Mouse (Mus musculus) spleen, postnatal 10 days (tissue): ENCODE data around the gene Tma7.

Experiments used
- DNase-seq, 2 experiments: peaks; one replicate each; pipeline ENCODE4 v3.0.0; 2021 to 2022; ENCODE audit warnings: low spot score in 2 of 2

Tma7 gene

GRCm38 (mm10) chr9:109103250-109103649 lies 20.9 kb upstream of the Tma7 start:
- DNase-seq: no peak

- DNase-seq: no peak
These were observed 20.2 kb upstream of the Tma7 start for GRCm38 (mm10) chr9:109102541-109102940.

GRCm38 (mm10) chr9:109101933-109102445 lies 19.6 kb upstream of the Tma7 start:
- no peak for DNase-seq

- DNase-seq: no peak
These were observed 18.0 kb upstream of the Tma7 start for GRCm38 (mm10) chr9:109100307-109100928.

- no peak for DNase-seq
These were observed 16.6 kb upstream of the Tma7 start for GRCm38 (mm10) chr9:109098969-109099368.

- DNase-seq: no peak
These were observed 16.0 kb upstream of the Tma7 start for GRCm38 (mm10) chr9:109098366-109098765.

GRCm38 (mm10) chr9:109097831-109098230 lies 15.4 kb upstream of the Tma7 start:
- DNase-seq: no peak

- DNase-seq: no peak
These were observed 14.9 kb upstream of the Tma7 start for GRCm38 (mm10) chr9:109097291-109097690.

GRCm38 (mm10) chr9:109096856-109097255 lies 14.5 kb upstream of the Tma7 start:
- DNase-seq: no peak

GRCm38 (mm10) chr9:109096251-109096661 lies 13.9 kb upstream of the Tma7 start:
- no peak for DNase-seq

- peak; percentile 23 to 47 for DNase-seq
These were observed 13.0 kb upstream of the Tma7 start, which contains the start of gene Plxnb1 for GRCm38 (mm10) chr9:109095137-109095982. TSS of gene Plxnb1 (plus strand) at chr9:109095389.

- DNase-seq: no peak
These were observed 12.3 kb upstream of the Tma7 start for GRCm38 (mm10) chr9:109094553-109095136.

GRCm38 (mm10) chr9:109093786-109094552 lies 11.6 kb upstream of the Tma7 start:
- no peak for DNase-seq

GRCm38 (mm10) chr9:109092799-109093198 lies 10.4 kb upstream of the Tma7 start:
- no peak for DNase-seq

GRCm38 (mm10) chr9:109091802-109092201 lies 9.4 kb upstream of the Tma7 start:
- no peak for DNase-seq

- DNase-seq: no peak
These were observed 8.1 kb upstream of the Tma7 start for GRCm38 (mm10) chr9:109090446-109090845.

GRCm38 (mm10) chr9:109087987-109088386 lies 5.6 kb upstream of the Tma7 start:
- peak in 1 of 2 experiments; percentile 44 for DNase-seq

- DNase-seq: no peak
These were observed 2.5 kb upstream of the Tma7 start for GRCm38 (mm10) chr9:109084922-109085321.

- no peak for DNase-seq
These were observed 651 bp downstream of the Tma7 start for GRCm38 (mm10) chr9:109081749-109082123.

- no peak for DNase-seq
These were observed 1.9 kb downstream of the Tma7 start for GRCm38 (mm10) chr9:109080516-109080915.

GRCm38 (mm10) chr9:109073661-109074573 lies 8.5 kb downstream of the Tma7 start, which contains the start of gene Atrip:
TSS of gene Atrip (minus strand) at chr9:109074124.
- DNase-seq: peak; percentile 81 to 94
